Mouse (Mus musculus): Measurements from ENCODE around the gene Nfatc2.

Nfatc2 gene

DNA sequence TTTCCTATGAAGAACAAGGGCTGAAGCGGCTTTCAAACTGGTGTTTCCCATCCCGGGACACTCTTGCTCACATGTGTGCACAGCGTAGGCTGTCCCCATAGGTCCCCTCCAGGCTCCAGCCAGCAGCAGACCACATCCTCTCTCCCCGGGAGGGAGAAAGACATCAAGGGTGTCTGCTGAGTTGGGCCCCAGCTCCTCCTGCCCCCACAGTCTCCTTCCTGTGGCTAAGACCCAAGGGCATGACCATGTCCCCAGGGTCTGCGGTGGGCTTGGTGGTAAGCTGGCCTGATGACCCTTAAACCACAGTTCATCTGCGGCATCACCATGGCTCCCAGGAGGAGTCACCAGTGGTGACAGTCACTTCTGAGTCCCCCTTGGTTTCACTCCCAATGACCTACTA lies 100.7 kb downstream of the Nfatc2 start:
- no peak for DNase-seq (ENCODE audit: extremely low spot score, low spot score)

DNA sequence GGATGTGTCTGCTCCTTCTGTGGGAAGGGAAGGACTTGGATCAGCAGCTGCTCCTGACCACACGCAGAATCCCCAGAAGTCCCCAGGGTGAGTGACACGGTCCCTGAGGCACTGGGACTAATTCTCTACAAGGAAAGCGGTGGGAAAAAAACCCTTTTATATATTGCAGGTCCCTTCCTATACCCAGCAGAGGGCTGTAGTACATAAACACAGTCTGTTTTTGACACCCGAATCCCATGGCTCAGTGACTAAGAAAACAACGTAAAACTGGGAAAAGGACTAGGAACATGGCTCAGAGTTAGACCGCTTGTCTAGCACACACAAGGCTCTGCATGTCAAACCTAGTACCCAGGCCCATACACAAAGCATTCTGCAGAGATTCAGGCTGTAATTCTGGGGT lies 101.2 kb downstream of the Nfatc2 start:
- DNase-seq (ENCODE audit: extremely low spot score, low spot score) = no peak

DNA sequence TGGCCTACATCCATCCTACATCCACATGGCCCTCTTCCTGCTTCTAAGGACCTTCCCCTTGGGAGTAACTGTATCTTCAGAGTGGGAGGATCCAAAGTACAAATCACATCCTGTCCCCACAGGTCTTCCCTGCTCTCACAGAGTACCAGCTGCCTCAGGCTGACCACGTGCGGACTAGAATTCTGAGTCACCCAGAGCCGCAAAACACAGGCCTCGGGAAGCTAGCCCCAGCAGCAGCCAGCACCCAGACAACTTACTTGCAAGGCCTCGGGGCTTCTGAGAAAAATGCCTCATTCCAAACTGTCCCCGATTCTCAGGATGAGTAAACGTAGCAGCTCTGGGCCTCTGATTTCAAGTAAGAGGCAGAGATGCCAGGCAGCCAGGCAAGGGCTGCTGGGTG lies 109.7 kb downstream of the Nfatc2 start:
- DNase-seq (ENCODE audit: extremely low spot score, low spot score) = no peak

DNA sequence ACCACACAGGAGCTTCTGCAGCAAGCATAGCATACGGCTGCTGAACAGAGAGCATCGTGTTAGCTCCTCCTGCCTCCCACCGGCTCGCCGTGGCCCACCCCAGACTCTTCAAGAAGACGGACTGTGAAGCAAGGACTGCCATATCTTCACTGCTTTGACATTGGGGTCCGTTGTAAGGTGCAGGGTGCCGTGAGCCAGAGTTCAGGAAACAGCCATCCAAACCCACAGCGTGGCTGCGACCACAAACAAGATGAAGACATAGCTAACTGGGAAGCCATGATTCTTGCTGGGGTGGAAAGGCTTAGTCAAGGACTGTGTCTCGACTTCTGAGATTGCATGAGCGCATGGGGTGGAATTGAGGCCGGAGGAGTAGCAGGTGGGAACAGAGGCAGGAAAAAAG lies 111.5 kb downstream of the Nfatc2 start:
- no peak for DNase-seq (ENCODE audit: extremely low spot score, low spot score)

DNA sequence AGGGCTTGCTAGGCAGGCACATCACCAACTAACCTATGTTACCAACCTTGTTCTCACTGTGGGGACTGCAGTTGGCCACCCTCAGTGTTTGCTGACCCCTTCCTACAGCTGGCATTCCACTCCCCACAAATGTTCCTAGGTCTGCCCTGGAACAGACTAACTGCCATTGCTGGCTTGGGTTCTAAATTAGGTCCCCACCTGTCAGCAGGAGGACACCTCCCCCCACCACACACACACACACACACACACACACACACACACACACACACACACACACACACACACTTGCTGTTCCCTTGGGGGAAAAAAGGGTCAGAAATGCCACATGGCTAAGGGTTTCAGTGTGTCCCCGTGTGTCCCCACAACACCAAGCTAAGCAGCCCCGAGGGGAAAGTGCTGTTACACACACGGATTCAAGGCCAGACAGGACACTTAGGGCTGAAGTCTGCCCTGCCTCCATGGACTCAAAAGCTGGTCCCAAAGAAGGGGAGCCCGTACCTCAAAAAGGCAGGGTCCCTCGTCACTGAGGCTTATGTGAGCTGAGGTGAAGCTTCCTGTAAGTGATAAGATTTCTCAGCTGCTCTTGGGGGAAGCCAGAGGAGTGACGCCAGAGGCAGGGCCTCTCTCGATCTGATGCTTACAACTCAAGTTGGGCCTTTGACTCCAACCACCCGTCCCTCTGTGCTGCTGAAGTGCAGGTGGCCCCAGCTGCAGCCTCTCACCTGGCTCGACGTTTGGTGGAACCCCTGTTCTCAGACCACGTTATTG lies 113.1 kb downstream of the Nfatc2 start:
- DNase-seq (ENCODE audit: extremely low spot score, low spot score) = no peak

DNA sequence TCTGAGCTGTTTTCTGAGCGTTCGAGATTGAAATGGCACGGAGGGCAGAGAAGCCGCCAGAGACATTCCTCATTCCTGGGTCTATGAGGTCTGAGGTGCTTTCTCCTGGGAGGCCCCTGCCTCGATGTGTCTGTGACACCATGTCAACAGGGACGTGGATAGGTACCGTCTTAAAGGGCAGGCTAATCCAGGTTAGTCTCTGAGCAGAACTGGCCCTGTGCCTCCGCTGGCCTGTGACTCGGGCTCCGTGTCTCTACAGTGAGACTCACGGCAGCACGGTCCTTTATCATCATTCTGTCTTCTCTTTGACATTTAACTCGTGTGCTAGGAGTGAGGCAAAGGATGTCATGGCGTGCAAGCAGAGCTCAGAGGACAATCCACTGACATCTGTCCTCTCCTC lies 120.3 kb downstream of the Nfatc2 start:
- DNase-seq (ENCODE audit: extremely low spot score, low spot score) = no peak

DNA sequence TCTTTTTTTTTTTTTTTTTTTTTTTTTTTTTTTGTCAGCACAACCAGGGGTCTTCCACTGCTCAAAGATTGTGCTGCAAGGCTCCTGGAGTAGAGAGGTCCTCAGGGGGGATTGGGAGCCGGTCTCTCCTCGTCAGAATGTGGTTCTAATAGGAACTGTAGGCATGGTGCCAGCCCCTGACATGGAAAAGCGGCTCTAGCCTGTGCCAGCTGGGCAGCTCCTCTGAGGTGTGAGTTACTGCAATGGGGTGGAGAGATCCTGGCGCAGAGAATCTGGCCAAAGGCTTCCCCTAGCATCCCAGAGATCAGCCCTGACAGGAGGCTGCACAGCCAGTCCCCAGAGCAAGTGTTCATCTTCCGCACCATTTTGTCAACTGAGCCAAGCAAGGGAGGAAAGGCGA lies 120.8 kb downstream of the Nfatc2 start:
- DNase-seq (ENCODE audit: extremely low spot score, low spot score) = no peak

DNA sequence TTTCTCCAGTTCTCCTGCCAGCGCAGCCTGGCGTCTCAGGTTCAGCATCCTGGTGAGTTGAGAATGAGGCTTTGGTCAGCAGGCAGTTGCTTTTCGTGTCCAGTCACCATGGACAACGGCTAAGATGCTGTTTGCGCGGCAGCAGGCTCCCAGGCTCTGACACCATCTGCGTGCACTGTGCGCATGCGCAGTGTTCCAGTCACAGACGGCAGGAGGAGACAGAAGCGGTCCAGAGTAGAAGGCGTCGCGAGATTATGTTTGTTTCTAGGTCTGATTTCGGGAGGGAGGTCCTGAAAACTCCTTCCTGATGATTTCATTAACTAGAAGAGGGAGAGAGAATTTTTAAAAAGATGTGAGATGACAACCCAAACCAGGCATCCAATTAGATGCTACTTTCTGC lies 121.5 kb downstream of the Nfatc2 start:
- DNase-seq (ENCODE audit: extremely low spot score, low spot score) = no peak

DNA sequence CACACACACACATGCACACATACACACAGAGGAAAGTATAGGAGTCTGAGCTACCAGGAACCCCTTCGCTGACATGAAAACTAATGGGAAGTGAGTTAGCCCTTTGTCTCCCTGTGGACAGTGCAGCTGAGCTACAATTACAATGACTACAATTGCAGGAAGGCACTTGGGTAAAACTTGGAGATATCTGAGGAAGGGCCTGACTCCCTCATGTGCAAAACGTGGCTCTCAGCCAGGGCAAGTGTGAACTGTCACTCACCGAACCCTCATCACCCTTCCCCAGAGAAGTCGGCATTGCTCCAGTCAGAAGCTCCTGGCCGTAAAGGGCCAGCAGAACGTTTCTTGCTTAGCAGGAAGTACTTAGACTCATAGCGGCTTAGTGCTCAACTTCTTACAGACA lies 123.0 kb downstream of the Nfatc2 start:
- no peak for DNase-seq (ENCODE audit: extremely low spot score, low spot score)

DNA sequence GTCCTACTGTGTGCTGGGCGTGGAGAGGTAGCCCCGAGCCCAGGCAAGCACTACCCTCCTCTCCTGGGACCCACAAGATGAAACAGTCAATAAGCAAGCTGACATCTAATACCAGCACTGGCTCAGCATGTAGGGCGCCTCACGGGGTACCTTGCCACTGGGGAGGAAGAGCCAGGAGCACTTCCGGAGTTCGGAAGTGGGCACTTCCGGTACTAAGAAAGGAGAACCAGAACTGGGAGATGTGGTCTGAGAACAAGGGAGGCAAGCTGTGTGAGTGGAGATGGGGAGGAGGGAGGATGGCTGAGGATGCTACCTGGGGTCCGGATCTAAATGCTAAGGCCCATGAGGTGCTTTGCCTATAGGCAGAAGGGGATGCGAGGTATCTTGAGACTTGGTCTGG lies 128.0 kb downstream of the Nfatc2 start:
- no peak for DNase-seq (ENCODE audit: extremely low spot score, low spot score)

DNA sequence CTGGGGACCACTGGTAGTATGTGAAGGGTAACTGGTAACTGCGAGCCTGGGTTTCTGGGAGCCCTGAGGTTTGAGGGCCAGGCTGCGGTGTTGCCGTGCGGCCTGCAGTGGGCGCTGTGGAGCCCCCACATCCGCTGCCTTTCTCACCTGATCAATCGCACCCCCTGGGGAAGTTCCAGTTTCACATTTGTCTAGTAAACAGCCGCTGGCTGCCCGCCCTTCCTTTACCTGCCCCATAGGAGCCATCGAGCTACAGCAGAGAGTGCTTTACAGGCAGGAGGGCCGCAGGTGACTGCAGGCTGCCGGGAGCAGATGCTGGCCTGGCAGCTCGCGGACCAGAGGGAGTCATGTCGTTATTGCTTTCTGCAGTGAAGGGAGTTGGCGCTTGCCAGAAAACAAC lies 128.6 kb downstream of the Nfatc2 start:
- DNase-seq (ENCODE audit: extremely low spot score, low spot score) = peak; percentile 65

DNA sequence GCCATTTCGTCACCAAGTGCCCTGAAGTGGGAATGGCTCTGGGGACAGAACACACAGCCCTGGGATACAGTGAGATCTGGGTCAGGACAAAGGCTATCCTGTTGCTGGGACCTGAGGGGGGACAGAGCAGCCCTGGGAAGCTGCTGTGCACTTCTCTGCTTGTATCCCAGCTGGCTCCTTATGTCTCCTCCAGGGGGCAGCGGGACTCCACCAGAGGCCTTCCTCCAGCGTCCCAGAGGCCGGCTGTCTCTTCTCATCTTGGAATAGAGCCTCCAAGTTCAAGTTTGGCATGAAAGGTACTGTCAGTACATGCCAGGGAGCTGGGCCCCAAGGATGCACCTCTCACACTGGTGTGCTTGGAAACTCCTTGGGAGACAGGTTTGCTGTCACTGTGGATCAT lies 132.4 kb downstream of the Nfatc2 start:
- DNase-seq (ENCODE audit: extremely low spot score, low spot score) = peak; percentile 64

DNA sequence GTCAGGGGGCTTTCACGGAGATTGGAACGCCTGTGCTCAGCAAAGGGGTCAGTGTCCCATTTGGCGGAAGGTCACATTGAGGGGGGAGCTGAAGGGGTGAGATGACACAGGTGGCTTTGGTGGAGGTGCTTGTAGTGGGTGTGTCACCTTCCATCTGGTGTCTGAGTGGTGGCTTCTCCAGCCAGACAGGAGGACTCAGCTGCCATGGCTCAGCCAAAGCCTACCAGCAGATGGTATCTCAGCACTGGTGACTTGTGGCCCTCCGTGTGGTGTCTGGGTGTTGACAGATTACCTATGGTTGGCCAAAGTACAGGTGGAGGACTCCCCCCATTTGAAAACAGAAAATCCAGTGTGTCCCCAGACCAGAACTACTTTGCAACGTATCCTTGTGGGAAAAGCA lies 134.3 kb downstream of the Nfatc2 start:
- DNase-seq (ENCODE audit: extremely low spot score, low spot score) = no peak

DNA sequence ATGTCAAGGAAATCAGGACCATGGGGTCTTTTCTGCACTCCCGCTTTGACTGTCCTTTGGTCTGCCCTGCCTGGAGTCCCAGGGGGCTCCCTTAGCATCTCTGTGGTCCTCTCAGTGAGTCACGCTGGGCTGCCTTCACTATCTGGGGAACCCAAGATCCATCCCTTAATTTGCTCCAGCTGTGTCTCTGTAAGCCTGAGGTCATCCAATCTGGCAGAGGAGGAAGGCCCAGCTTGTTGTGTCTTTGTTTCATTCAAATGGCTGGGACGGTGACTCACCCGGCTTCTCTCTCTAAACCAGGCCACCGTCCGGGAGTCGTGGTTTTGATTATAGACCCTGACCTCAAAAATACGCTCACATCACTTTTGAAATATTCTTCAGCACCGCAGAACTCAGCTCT lies 135.4 kb downstream of the Nfatc2 start:
- no peak for DNase-seq (ENCODE audit: extremely low spot score, low spot score)

DNA sequence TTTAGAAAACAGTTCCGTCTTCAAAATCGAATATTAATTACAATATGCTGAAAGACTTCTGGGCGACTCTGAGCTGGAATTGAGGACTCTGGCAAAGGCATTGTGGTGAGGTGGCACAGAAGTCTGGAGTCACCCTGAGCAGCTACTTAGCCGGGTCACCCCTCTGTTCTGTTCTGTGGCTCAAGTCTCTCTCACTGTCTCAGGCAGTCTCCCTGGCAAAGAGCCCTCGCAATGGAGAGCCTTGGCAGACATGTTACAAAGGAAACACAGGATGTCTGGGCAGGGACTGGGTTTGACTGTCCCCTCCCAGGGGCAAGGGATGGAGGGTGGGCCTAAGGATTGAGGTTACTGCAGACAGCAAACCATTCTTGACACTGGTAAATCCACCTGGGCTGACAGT lies 135.8 kb downstream of the Nfatc2 start:
- DNase-seq (ENCODE audit: extremely low spot score, low spot score) = no peak

DNA sequence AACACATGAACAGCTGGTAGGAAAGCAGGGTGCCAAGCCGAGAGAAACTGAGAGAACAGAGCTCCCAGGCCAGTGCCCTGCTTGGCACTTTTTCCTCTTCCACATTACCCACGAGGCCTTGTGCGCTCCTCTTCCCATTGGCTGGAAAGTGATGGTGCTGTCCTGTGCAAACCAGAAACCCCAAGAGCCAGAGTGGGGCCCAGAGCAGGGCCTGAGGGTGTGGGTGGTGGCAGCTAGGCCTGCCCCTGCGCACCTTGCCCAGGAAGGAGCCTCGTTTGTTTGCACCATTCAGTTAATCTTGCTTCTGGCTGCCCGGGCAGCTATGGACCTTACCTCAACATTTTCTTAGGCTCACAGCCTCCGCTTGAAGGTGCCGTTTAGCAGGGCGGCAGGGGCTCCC lies 139.6 kb downstream of the Nfatc2 start:
- DNase-seq (ENCODE audit: extremely low spot score, low spot score) = no peak

DNA sequence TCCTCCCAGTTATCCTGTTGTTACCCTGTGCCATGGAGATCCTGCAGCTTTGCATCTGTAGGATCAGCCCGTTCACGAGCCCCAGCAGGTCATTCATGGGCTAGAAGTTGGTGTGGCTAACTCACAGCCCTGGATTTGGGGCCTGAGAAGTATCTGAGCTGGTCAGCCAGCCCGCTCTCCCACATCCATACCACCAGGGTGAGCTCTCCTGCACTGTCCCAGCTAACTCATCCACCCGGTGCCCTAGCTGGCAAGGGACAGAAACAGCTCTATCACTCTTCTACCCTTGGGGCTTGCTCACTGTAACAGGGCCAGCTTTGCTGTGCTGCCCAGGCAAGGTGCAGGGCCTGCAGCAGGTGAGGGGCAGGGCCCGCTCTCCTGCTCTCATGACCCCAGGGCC lies 141.8 kb downstream of the Nfatc2 start:
- DNase-seq (ENCODE audit: extremely low spot score, low spot score) = no peak

DNA sequence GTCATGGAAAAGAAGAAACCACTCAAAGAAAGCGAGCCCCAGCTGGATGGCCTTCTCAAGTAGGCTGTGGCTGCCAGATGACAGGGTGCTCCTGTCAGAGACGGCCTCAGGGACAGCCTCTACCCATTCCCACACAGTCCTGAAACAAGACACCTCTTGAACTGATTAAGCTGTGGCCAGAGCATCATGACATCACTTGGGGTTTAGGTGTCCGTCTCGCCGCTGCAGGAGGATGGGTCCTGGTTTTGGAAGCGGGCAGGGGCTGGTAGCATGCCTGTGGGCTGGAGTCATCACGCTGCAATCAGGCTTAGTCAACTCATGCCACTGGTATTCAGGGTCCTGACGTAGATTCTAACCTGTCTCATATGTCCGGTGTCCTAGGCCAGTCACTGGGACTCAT lies 142.9 kb downstream of the Nfatc2 start:
- DNase-seq (ENCODE audit: extremely low spot score, low spot score) = no peak

DNA sequence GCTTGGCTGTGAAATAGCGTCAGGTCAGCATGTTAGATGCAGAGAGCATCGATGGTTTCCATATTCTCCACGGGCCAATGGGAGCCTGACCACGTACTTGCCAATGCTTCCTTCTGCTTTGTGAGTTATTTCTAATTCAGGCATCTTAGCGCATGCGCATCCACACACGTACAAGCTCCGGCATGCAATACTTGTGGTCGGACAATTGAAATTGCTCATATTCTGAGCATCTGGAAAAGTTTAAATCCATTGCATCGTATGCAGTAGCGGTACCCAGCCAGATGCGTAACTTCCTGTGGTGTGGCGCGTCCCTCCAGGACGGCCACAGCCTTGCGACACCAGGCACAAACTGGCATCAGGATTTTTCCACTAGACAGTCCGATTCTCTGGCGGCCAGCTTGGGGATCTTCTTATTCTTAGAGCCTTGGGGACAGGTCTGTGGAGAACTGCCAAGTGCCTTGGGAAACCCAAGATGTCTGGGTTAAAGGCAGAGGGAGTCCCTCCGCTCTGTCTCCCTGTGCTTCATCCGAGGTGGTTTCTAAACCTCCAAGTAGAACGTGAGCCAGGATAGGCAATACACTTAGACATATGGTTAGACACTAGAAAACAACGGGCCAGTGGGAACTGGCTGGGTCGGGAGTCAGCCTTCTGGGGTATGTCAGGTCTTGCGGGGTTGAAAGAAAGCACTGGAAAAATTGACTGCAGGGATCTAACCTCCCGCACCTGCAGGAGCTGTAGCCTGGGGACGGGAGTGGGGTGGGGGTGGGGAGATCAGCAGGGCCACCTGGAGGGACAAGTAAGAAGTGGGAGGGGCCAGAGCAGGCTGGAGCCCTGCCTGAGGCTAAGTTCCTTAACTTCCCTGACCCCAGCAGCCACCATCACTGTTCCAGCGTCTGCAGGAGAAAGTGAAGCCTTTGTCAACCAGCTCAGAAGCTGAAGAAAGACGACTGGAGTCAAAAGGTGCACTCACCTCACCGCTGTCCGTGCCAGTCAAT lies 149.4 kb downstream of the Nfatc2 start:
- DNase-seq (ENCODE audit: extremely low spot score, low spot score) = no peak

DNA sequence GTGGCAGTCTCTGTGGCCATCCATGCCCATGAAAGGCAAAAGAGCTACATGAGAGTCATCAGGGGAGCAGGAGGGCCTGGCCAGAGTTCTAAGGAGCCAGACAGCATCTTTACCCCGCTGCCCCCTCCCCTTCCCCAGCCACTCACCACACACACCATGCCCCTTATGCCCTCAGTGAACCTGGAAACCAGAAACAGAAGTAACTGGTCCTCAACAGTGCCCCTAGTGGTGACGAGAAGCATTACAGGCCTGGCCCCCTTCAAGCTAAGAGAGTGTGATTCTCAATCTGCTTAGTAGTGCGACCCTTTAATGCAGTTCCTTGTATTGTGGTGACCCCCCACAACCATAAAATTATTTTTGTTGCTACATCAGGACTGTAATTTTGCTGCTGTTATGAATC lies 150.5 kb downstream of the Nfatc2 start:
- peak; percentile 68 for DNase-seq (ENCODE audit: extremely low spot score, low spot score)

DNA sequence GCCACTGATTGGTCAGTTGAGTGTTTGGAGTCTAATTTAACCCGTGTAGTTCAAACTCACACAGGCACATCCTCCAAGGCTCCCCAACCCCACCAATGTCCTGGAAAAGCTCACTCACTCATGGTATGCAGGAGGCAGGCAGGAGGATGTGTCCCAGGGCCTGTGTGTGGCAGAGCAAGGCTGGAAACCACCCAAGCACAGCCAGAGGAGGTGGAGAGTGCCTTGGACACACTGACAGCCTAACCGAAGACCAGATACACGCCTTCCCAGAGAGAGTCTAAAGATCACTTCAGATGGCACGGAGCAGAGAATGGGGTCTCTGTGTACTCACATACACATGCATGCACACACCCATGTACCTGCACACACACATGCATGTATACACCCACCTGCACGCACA lies 153.4 kb downstream of the Nfatc2 start:
- DNase-seq (ENCODE audit: extremely low spot score, low spot score) = no peak

DNA sequence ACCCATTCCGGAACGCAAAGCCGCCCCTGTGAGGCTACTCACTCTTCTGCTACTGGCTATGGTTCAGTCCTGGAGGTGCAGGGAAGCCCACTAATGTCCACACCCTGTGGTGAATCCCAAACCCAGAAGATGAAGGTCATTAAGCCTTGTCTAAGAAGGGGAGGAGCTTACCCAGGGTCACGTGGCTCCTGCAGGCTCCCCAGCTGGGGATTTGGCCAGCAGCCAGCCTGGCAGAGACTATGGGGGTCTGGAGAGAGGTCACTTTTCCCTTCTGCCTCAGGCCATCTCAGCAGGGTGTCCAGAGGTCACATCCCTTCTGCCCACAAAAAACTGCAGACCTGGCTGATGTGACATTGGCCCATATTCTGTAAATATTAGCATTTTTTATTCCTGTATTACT lies 153.9 kb downstream of the Nfatc2 start:
- DNase-seq (ENCODE audit: extremely low spot score, low spot score) = peak; percentile 37

Data from neural tube, embryonic 10.5 days (tissue).